Mouse (Mus musculus): ENCODE measurements at regions not wholly inside any gene's neighbourhood (a gene's known extent, or its start where the extent isn't known, plus 50 kb on each side); places are given as distances from the start of the nearest gene placed in this dataset.
A peak's percentile ranks its signal among the peaks of the same experiment; 100 is the strongest.
"Not testable (repeated sequence)": the region's sequence is repeated elsewhere in the genome, so short reads cannot be mapped to it uniquely, and the experiment has no call there.

GRCm38 (mm10) chr19:3158149-3158548 is 124.6 kb upstream of the Mrpl21 start:
- DNase-seq; intact Hi-C loops (cut with DNase I): not testable (repeated sequence)

GRCm38 (mm10) chr19:3159346-3159745 is 123.4 kb upstream of the Mrpl21 start:
- no peak for DNase-seq
- intact Hi-C loops (cut with DNase I) = no loop called here

GRCm38 (mm10) chr19:3167683-3168082 is 115.0 kb upstream of the Mrpl21 start:
- intact Hi-C loops (cut with DNase I) = no loop called here
- DNase-seq = no peak

- intact Hi-C loops (cut with DNase I) = no loop called here
- DNase-seq = no peak
Measured at GRCm38 (mm10) chr19:3182625-3183024, 100.1 kb upstream of the Mrpl21 start.

- intact Hi-C loops (cut with DNase I) = no loop called here
- DNase-seq = no peak
Measured at GRCm38 (mm10) chr19:3192644-3193043, 90.1 kb upstream of the Mrpl21 start.

- intact Hi-C loops (cut with DNase I) = not testable (repeated sequence)
Measured at GRCm38 (mm10) chr19:3204504-3204903, 78.2 kb upstream of the Mrpl21 start.

GRCm38 (mm10) chr19:3205406-3205805 is 77.3 kb upstream of the Mrpl21 start:
- DNase-seq; intact Hi-C loops (cut with DNase I): not testable (repeated sequence)

More at GRCm38 (mm10) chr19:3204504-3204903, 78.2 kb upstream of the Mrpl21 start:
- DNase-seq = peak; percentile 11 to 19

GRCm38 (mm10) chr19:3208283-3208682 is 74.4 kb upstream of the Mrpl21 start:
- DNase-seq = peak; percentile 43 to 60
- intact Hi-C loops (cut with DNase I) = no loop called here
